Mouse (Mus musculus): ENCODE results near the gene Atrn.

DNA sequence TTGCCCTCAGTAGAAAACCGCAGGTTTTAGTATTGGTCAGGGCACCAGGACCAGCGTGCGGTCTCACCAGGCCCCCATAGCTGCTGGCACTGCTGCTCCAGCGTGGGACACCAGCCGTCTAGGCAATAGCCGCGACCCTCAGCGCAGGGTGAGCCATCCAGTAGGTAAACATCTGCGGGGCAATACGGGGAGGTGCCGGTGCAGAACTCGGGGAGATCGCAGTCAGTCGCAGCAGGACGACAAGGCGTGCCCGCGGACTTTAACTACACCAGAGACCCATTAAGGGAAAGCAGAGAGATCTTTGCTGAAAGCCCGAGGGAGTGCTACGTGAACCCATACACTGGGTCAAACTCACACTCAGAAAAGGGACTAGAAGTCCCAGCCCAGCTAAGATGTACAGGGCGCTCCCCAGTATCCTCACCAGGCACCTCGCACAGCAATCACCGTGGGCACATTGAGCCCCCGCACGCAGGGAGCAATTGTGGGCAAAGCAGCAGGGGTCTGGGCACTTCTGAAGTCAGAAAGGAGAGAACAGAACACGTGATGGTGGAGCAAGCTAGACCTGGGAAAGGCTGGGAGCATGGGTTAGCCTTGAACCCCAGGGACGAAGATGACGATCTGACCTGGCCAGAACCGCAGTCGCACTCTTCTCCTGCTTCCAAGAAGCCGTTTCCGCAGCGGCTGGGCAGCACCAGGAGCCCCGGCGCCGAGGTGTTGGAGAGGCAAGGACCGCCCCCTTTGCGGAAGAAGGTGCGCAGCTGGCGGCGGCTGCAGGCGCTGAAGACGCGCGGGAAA, 147.8 kb downstream of the Atrn start:
- no peak for TF ChIP-seq CTCF (IDR thresholded peaks at IDR 0.05)
- no peak for TF ChIP-seq EP300 (IDR thresholded peaks at IDR 0.05)
